Mouse (Mus musculus): ENCODE data around the gene Gnmt.

The Gnmt gene

DNA sequence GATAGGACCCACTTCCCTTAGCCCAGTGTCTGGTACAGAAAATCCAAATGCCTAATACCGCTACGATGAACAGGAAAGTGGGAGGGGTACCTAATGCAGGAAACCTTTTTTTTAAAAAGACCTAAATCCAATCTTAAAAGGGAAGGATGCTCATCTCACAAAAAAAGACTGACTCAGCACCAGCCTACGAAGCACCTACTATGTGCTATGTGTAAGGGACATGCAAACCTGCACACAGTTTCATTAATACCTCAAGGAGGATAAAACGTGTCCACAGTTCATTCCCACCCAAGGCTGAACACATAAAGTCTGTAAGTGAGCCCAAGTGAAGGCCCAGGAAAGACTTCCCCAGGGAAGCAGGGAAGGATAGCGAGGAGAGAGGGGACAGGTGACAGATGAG lies 26.5 kb downstream of the Gnmt start:
- no peak for DNase-seq

DNA sequence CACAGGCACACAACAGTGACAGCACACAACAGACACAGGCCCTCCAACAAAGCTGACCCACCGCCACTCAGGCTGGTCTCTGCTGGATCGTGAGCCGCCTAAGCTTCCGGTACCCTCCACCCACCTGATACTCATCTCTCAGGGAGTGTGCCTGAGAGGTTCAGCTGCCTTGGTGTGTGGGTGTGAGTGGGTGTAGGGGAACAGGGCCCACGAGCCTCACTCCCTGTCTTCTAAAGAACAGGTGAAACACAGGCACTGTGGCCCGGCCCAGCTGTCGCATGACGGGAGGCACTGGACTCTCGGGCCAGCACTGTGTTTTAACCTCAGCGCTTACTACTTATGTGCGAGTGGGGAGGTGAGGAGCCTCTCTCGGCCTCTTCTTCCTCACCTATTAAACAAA lies 26.9 kb downstream of the Gnmt start:
- DNase-seq = no peak

DNA sequence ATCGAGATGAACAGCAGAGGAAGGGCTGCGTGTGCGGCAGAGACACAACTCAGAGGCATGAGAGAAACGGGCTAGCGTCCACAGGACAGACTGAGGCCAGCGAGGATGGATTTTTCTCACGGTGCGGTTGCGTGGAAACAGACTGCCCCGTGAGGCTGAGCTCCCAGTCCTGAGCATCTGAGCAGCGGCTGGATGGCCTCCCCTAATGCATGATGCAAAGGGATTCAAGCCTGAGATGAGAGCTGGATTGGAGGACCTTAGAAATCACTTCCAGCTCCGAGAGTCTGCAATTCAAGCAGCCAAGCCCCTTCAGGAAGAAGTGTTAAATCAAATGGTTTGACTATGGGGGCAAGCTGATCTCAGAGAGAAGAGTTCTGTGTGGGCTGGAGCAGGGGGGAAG lies 27.5 kb downstream of the Gnmt start:
- DNase-seq = no peak

DNA sequence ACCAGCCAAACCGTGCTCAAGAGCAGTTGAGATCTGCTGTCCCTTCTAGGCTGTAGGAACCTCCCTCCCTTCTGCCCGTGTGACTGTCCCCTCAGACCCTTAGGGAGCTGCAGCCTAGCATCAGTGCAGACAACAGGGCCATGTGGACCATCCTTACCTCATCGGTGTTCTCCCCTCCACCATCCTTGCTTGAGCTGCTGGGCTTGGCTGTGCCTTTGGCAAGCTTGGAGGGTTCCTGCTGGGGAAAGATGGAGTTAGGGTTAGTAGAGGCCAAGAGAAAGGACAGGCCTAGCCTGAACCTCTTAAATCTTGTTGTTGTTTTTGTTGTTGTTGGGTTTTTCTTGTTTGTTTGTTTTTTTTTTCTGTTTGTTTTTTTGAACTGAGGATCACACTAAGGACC lies 29.1 kb downstream of the Gnmt start:
- DNase-seq = no peak

DNA sequence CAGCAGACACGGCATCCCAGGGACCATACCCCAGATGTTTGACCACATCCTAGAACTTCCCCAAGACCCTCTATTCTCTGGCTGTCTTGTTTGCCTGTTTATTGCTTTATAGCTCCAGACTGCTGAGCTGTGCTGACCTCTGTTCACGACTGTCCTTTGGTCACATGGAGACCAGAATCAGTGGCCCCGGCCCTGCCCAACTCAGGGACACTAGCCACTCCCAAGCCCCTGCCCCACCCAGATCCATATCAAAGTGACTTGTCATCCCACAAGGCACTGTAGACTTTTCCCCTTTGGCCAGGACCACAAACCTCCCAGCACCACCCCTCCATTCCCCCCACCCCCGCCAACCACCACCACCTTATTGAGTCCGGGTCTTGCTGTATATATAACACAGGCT lies 29.7 kb downstream of the Gnmt start:
- no peak for DNase-seq

DNA sequence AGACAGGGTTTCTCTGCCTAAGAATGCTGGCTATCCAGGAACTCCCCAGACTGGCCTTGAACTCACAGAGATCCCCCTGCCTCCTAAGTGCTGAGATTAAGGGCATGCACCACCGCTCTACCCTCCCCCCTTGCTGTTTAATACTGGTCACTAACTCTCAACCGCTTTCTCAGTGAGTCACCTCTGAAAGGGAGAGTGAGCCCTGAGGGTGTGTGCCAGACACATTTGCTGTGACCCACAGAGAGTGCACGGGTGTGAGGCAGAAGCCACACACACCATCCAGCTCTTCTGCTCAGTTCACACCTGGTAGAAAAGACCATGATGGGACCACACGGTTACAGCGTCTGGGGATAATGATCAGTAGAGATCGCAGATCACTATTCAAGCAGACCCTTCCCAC lies 30.5 kb downstream of the Gnmt start:
- no peak for DNase-seq

DNA sequence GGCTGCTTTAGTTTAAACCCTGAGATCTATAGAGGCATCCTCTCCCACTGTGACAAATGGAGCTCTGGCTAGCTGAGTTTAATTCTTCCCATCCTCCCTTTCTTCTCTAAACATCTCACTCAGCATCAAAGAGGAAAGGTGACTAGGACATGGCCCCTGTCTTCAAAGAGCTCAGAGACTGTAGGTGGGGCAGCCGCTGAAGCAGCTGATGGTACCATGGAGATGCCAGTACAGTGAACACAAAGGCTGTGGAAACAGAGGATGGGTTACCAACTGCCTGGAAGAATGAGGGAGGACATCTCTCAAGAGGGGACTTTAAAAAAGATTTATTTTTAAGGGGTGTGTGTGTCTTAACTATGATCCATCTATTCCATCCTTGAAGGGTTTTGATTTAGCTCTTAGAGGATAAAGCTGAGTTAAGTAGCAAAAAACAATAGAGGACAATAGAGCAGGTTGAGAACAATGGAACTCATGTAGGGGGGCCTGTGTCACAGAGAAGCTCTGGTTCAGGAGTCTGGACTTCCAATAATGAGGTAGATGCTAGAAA lies 34.4 kb downstream of the Gnmt start:
- no peak for DNase-seq

DNA sequence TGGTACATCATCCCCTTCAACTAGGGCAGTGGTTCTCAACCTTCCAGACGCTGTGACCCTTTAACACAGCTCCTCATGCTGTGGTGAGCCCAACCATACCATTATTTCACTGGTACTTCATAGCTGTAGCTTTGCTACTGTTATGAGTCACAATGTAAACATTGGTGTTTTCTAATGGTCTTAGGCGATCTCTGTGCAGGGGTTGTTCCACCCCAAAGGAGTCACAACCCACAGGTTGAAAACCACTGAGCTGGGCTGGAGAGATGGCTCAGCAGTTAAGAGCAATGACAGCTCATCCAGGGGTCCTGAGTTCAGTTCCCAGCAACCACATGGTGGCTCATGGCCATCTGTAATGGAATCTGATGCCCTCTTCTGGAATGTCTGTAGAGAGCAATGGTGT lies 37.6 kb downstream of the Gnmt start:
- DNase-seq = no peak

DNA sequence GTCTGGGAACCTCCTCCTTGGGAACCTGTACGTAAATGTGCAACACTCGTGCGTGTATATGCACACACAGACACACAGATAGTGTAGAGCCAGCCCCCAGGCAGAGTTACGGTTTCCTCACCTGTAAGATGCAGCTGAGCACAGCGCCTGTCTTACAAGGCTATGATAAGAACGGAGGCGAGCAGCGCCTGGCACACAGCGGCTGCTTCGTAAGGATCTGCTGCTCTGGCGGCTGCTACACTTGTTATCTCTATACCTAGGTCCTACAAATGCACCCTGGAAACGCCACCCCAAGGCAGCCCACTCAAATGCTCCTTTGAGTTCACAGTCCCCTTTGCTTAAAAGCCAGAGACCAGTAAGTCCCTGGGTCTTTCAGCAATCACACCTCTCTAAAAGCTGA lies 38.3 kb downstream of the Gnmt start:
- no peak for DNase-seq

DNA sequence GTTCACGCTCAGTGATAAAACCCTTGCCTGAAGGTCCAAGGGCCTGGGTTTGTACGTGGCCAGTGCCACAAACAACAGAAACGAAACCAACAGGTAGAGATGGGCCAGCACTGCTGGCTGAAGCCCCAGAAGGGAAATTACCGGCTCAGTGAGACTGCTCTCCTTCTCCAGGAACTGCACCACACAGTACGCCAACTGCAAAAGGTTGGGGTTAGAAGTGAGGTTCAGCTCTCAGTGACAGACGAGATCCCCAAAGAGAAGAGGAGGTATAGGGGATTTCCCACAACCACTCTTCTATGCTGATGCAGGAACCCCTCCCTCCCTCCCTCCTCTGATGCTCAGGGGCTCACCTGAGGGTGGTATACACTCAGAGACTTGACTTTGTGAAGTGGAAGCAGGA lies 43.1 kb downstream of the Gnmt start:
- DNase-seq = no peak

DNA sequence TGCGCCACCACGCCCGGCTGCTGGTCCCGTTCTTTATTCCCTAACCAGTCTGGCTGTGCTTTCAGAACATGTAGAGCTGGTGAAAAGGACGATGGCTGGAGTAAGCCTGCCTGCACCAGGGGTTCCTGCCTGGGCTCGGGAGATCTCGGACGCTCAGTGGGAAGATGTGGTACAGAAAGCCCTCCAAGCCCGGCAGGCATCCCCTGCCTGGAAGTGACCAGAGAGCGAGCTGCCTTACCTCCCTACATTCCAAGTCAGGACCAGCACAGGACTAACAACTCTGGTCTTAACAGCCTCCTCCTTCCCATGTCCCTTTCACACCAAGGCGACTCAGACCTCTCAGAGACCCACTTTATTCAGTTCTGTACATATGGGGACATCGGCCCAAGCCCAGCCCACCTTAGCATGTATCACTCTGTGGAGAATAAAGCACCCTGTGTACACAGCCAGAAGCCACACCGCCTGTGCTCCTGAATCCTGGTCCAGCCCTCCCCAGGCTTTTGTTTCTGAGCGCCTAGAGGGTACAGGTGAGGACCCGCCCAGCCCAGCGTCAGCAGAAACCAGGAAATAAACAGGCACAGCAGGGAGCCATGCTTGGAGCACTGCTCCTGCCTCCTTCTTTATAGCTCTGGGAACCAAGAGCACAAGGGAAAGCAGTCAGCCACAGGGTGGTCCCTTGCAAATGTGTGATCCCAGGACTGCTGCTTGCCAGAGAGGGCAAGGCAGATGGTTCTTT lies 46.1 kb downstream of the Gnmt start:
- no peak for DNase-seq

DNA sequence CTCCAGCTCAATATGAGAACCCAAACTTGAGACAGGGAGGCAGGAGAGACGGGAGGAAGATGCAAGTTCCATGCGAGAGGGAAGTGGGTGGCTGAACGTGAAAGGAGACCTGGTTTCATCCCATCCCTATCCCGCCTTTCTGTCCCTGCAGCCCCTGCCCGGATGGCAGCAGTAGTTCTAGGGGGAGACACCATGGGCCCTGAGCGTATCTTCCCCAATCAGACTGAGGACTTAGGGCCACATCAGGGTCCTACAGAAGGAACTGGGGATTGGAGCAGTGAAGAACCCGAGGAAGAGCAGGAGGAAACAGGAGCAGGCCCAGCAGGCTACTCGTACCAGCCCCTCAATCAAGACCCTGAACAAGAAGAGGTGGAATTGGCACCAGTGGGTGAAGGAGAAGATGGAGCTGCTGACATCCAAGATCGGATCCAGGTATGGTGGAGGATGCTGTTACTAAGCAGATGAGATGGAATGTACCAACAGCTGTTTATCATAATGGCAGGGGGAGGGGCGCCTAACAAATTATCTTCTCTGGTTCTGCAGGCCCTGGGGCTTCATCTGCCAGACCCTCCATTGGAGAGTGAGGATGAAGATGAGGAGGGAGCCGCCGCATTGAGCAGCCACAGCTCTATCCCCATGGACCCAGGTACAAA lies 47.4 kb downstream of the Gnmt start:
- no peak for DNase-seq

DNA sequence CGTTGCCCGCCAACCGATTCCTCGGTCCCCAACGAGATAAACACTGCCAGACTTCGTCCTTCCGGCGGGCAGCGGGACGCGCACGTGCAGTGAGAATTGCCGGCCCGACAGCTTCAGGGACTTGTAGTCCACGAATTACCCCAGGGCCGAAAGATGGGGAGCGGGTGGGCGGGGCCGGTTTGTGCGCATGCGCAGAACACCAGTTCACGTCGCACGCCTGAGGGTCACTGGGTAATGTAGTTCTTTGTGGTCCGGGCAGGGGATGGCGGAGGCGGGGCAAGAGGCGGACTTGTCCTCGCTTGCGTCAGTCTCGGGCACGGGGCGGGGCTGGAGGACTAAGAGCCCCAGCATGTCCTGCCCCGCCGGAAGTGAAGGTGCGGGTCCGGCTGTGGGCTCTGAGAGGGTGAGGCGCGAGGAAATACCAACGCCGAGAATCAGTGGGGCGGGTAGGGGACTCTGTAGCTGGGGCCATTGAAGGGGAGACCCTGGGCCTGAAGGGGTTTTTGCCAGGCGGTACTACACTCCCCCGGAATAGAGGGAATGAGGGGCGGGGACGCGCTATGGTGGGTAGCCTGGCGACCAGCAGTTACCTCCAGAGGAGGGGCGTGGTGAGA lies 48.1 kb downstream of the Gnmt start, which contains the start of gene Klhdc3:
Gene Klhdc3, minus strand, starts transcription at position 155 of the 614 bp plus-strand sequence.
- peak; percentile 96 to 97 for DNase-seq

DNA sequence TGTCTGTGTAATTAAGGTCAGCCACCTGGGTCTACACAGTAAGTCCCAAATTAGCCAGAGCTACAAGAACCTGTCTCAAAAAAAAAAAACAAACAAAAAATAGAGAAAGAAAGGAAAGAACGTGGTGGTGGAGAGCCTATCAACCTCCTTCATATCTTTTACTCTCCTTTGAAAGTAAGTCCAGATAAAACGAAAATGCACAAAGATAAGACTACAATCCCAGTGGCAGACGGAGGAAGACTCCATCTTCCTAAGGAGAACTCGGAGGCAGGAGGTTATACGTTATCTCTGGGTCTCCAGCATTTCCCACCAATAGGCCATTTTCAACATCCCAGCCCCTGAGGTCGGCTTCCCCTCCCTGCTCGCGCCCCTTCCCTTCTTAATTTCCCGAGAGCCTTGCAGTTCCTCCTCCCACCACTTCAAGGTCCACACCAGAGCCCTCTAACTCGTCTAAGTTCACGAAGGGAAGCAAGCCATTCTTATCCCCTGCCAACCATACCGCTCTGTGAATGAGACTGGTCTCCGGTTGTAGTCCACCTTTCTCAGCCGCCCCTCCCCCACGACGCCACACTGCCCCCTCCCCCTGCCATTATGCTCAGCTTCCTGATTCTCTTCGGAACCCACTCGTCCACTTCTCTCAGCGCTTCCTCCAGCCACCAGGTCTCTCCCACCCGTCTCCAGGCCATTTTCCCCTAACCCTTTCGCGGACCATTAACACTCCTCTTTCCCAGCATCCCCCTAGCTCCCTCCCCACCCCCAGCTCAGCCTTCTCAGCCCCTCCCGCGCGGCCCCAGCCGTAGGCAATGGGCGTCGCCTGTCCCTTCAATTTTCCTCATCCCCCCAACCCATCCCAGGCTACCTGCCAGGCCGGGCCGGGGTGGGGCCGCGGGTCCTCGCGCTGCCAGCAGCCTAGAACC lies 48.9 kb downstream of the Gnmt start:
- peak; percentile 29 to 43 for DNase-seq

DNA sequence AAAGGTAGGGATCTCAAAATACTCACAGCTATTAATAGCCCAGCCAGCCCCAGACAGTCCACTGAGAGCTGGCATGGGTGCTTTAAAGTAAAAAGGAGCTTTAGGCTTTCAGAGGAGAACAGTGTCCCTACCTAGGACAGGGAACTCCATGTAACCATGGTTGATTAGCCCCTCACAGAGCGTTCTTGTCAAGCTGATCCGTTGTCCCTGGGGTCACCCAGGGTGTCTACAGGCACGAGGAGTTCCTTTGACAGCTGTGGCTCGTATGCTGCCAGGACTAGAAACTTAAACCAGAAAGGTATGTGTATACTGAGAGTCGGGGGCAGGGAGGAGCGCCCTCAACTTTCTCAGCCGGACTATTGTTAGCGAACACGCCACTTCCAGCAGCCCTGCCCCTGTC lies 50.1 kb downstream of the Gnmt start:
- no peak for DNase-seq

DNA sequence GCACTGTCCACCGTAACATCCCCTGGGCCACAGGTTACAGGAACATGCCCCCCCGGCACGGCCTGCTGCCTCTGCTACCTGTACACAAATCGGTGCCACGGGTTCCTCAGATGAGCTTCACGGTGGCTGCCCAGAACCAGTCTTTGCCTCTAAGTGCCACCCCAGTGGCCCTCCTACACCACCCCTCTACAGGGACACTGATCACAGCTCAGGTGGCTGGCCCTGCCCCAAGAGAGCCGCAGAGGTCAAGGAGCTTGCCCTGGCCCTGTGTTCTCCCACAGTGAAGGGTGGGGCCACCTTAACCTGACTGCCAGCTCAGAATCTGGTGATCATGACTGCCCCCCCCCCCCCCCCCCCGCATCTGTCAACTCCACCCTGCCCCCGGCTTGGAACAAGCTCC lies 50.6 kb downstream of the Gnmt start, which contains the start of gene Mea1:
Gene Mea1, plus strand, starts transcription at position 378 of the 400 bp plus-strand sequence.
- DNase-seq = no peak

All from spleen, adult 18-20 months (tissue).